Mouse (Mus musculus) thymus, adult 18-20 months (tissue): ENCODE data around the gene Chac1.

ENCODE experiments used
- DNase-seq, 2 experiments: peaks; one replicate each; pipeline ENCODE4 v3.0.0; 2022; ENCODE audit warnings: mixed read lengths in 2 of 2

Chac1 gene

GRCm38 (mm10) chr2:119377286-119377685 lies 26.3 kb downstream of the Chac1 start:
- no peak for DNase-seq

GRCm38 (mm10) chr2:119377826-119378225 lies 26.8 kb downstream of the Chac1 start:
- DNase-seq = no peak

- DNase-seq = no peak
These were observed 28.4 kb downstream of the Chac1 start for GRCm38 (mm10) chr2:119379455-119379854.

- no peak for DNase-seq
These were observed 37.2 kb downstream of the Chac1 start for GRCm38 (mm10) chr2:119388266-119388665.

- DNase-seq = no peak
These were observed 39.0 kb downstream of the Chac1 start for GRCm38 (mm10) chr2:119389992-119390391.

- DNase-seq = no peak
These were observed 47.2 kb downstream of the Chac1 start for GRCm38 (mm10) chr2:119398252-119398651.

- DNase-seq = no peak
These were observed 47.6 kb downstream of the Chac1 start for GRCm38 (mm10) chr2:119398665-119399064.

GRCm38 (mm10) chr2:119399313-119399712 lies 48.3 kb downstream of the Chac1 start:
- no peak for DNase-seq
